Mouse (Mus musculus) midbrain, embryonic 12.5 days (tissue): ENCODE measurements around the gene Grasp. TPM values are rescaled to one million over a fixed set of nuclear protein-coding genes. Genes with fewer than 3 reads are reported as not detected.
A peak's percentile ranks its signal among the peaks of the same experiment; 100 is the strongest.

Source experiments
- ATAC-seq: fragments of 200-750 bp; cut with Nextera tagmentation; 2 replicates; pipeline ENCODE4 v1.8.0; 2017; ENCODE audit warnings: low read depth, moderate TSS enrichment, moderate library complexity; ENCODE audit not compliant: low FRiP score
- H3K27ac ChIP-seq: fragments of 300-500 bp; sonication (generic); replicated peaks from 2 replicates; pipeline ENCODE4 v1.5.1; 2016; ENCODE audit warnings: mild to moderate bottlenecking
- H3K27me3 ChIP-seq: fragments of 300-500 bp; sonication (generic); 2 replicates; pipeline ENCODE4 v1.6.1; 2016; ENCODE audit warnings: mild to moderate bottlenecking
- H3K36me3 ChIP-seq: fragments of 300-500 bp; sonication (generic); 2 replicates; pipeline ENCODE4 v1.6.1; 2016
- H3K4me1 ChIP-seq: fragments of 300-500 bp; sonication (generic); 2 replicates; pipeline ENCODE4 v1.6.1; 2016
- H3K4me2 ChIP-seq: fragments of 300-500 bp; sonication (generic); replicated peaks from 2 replicates; pipeline ENCODE4 v1.6.1; 2016; ENCODE audit warnings: mild to moderate bottlenecking, moderate library complexity
- H3K4me3 ChIP-seq: fragments of 300-500 bp; sonication (generic); 2 replicates; pipeline ENCODE4 v1.5.1; 2016; ENCODE audit warnings: mild to moderate bottlenecking
- H3K9ac ChIP-seq: fragments of 300-500 bp; sonication (generic); replicated peaks from 2 replicates; pipeline ENCODE4 v1.6.1; 2016; ENCODE audit warnings: mild to moderate bottlenecking, moderate library complexity
- H3K9me3 ChIP-seq: fragments of 300-500 bp; sonication (generic); 2 replicates; pipeline ENCODE4 v1.6.1; 2016; ENCODE audit warnings: mild to moderate bottlenecking
- WGBS: fragments of 180-500 bp; shearing (Covaris S2); methylation state at CpG from one replicate; pipeline ENCODE4 v1.1.7; 2016; 5-methylcytosine and 5-hydroxymethylcytosine counted together
- polyA plus RNA-seq: library from polyadenylated mRNA; unstranded; fragments of >200 nt; fragmentation: Nextera tagmentation; extraction: Ambion mirVana; gene quantifications from 2 replicates; pipeline ENCODE4 v1.2.1, GENCODE M21; 2016

Gene Grasp
- polyA plus RNA-seq, 1 experiment from 2014 or later: 5.5 TPM

- no peaks in the 10 kb centered on the region for H3K9me3 ChIP-seq
- H3K27me3 ChIP-seq: peaks cover 25% of the 10 kb centered on the region
- H3K4me1 ChIP-seq: peaks cover 12% of the 10 kb centered on the region
- WGBS: 93% methylated on average over 7 of the region's 7 CpGs
- no peak overlapping the region for H3K27ac ChIP-seq
- no peak for ATAC-seq
- no peak overlapping the region for H3K9ac ChIP-seq
- no peaks in the 10 kb centered on the region for H3K36me3 ChIP-seq
- H3K4me3 ChIP-seq: no peak overlapping the region
- no peak overlapping the region for H3K4me2 ChIP-seq
Observed at GRCm38 (mm10) chr15:101255842-101256462, 32.0 kb downstream of the Grasp start.

- no peaks in the 10 kb centered on the region for H3K36me3 ChIP-seq
- no peak overlapping the region for H3K27ac ChIP-seq
- no peak overlapping the region for H3K9ac ChIP-seq
- peaks cover 25% of the 10 kb centered on the region for H3K27me3 ChIP-seq
- no peak for ATAC-seq
- H3K4me1 ChIP-seq: peaks cover 12% of the 10 kb centered on the region
- H3K9me3 ChIP-seq: no peaks in the 10 kb centered on the region
- 83% methylated on average over 14 of the region's 14 CpGs for WGBS
- H3K4me3 ChIP-seq: no peak overlapping the region
- no peak overlapping the region for H3K4me2 ChIP-seq
Observed at GRCm38 (mm10) chr15:101256463-101257206, 32.6 kb downstream of the Grasp start.

- H3K4me3 ChIP-seq: no peak overlapping the region
- no peak for ATAC-seq
- WGBS: 89% methylated on average over 11 of the region's 11 CpGs
- no peak overlapping the region for H3K27ac ChIP-seq
- no peaks in the 10 kb centered on the region for H3K9me3 ChIP-seq
- peaks cover 9% of the 10 kb centered on the region for H3K27me3 ChIP-seq
- H3K4me2 ChIP-seq: no peak overlapping the region
- no peak overlapping the region for H3K9ac ChIP-seq
- H3K4me1 ChIP-seq: peaks cover 12% of the 10 kb centered on the region
- no peaks in the 10 kb centered on the region for H3K36me3 ChIP-seq
Observed at GRCm38 (mm10) chr15:101258420-101258819, 34.4 kb downstream of the Grasp start.

GRCm38 (mm10) chr15:101259922-101260321, 35.9 kb downstream of the Grasp start:
- Histone ChIP-seq H3K36me3 (no peaks in the 10 kb centered on the region), H3K27me3 (peaks cover 5% of the 10 kb centered on the region), H3K9ac (no peak overlapping the region), H3K4me1 (peaks cover under 1% of the 10 kb centered on the region; the same call in 1 of the 2 replicates), H3K9me3 (no peaks in the 10 kb centered on the region), H3K27ac (no peak overlapping the region), H3K4me3 (no peak overlapping the region), H3K4me2 (no peak overlapping the region)
- WGBS: 84% methylated on average over 3 of the region's 3 CpGs
- ATAC-seq: no peak

GRCm38 (mm10) chr15:101260387-101260786, 36.4 kb downstream of the Grasp start:
- Histone ChIP-seq H3K27me3 (peaks cover 9% of the 10 kb centered on the region), H3K4me2 (no peak overlapping the region), H3K4me1 (no peaks in the 10 kb centered on the region), H3K9ac (no peak overlapping the region), H3K9me3 (no peaks in the 10 kb centered on the region), H3K36me3 (no peaks in the 10 kb centered on the region), H3K4me3 (no peak overlapping the region), H3K27ac (no peak overlapping the region)
- WGBS: 64% methylated on average over 10 of the region's 10 CpGs
- ATAC-seq: no peak

- no peak overlapping the region for H3K4me3 ChIP-seq
- H3K27ac ChIP-seq: no peak overlapping the region
- peaks cover 16% of the 10 kb centered on the region for H3K27me3 ChIP-seq
- H3K4me2 ChIP-seq: no peak overlapping the region
- peaks cover 3% of the 10 kb centered on the region for H3K4me1 ChIP-seq
- no peak overlapping the region for H3K9ac ChIP-seq
- H3K36me3 ChIP-seq: no peaks in the 10 kb centered on the region
- WGBS: 71% methylated on average over 13 of the region's 13 CpGs
- ATAC-seq: no peak
- no peaks in the 10 kb centered on the region for H3K9me3 ChIP-seq
Observed at GRCm38 (mm10) chr15:101260874-101261622, 37.1 kb downstream of the Grasp start.

- Histone ChIP-seq H3K4me3 (no peak overlapping the region), H3K4me1 (peaks cover 13% of the 10 kb centered on the region), H3K9me3 (no peaks in the 10 kb centered on the region), H3K27ac (no peak overlapping the region), H3K27me3 (peaks cover 30% of the 10 kb centered on the region), H3K4me2 (no peak overlapping the region), H3K36me3 (no peaks in the 10 kb centered on the region), H3K9ac (no peak overlapping the region)
- ATAC-seq: no peak
- WGBS: 69% methylated on average over 5 of the region's 5 CpGs
Observed at GRCm38 (mm10) chr15:101262502-101262901, 38.5 kb downstream of the Grasp start.

GRCm38 (mm10) chr15:101266132-101266963, 42.4 kb downstream of the Grasp start:
- Histone ChIP-seq H3K27me3 (peaks cover 44% of the 10 kb centered on the region), H3K27ac (no peak overlapping the region)

GRCm38 (mm10) chr15:101267053-101268032, 43.4 kb downstream of the Grasp start:
- Histone ChIP-seq H3K9ac (peak overlapping the region; percentile 37), H3K9me3 (no peaks in the 10 kb centered on the region), H3K4me3 (peak overlapping the region; percentile 48), H3K27ac (no peak overlapping the region), H3K27me3 (peaks cover 44% of the 10 kb centered on the region), H3K4me2 (peak overlapping the region; percentile 74), H3K36me3 (peaks cover 5% of the 10 kb centered on the region; the same call in 1 of the 2 replicates), H3K4me1 (peaks cover 13% of the 10 kb centered on the region)
- ATAC-seq: no peak; the same call in 1 of the 2 replicates
- 6% methylated on average over 25 of the region's 25 CpGs for WGBS

More at GRCm38 (mm10) chr15:101266132-101266963, 42.4 kb downstream of the Grasp start:
- 2% methylated on average over 46 of the region's 57 CpGs for WGBS
- peak; percentile 34 for ATAC-seq
- Histone ChIP-seq H3K9me3 (no peaks in the 10 kb centered on the region), H3K4me1 (peaks cover 13% of the 10 kb centered on the region), H3K4me2 (peak overlapping the region; percentile 74), H3K36me3 (no peaks in the 10 kb centered on the region), H3K4me3 (peak overlapping the region; percentile 48), H3K9ac (peak overlapping the region; percentile 37)

GRCm38 (mm10) chr15:101270101-101270820, 46.3 kb downstream of the Grasp start:
- Histone ChIP-seq H3K9me3 (no peaks in the 10 kb centered on the region), H3K9ac (no peak overlapping the region), H3K4me1 (peaks cover 13% of the 10 kb centered on the region), H3K36me3 (peaks cover 22% of the 10 kb centered on the region), H3K27ac (no peak overlapping the region), H3K4me3 (no peak overlapping the region), H3K4me2 (no peak overlapping the region), H3K27me3 (peaks cover 36% of the 10 kb centered on the region)
- no peak for ATAC-seq
- WGBS: 91% methylated on average over 29 of the region's 29 CpGs
